Mouse (Mus musculus) midbrain, embryonic 11.5 days (tissue): Measurements from ENCODE around the gene Dab1. TPM values are rescaled to one million over a fixed set of nuclear protein-coding genes. Genes with fewer than 3 reads are reported as not detected.

Source experiments
- ATAC-seq: fragments of 200-750 bp; cut with Nextera tagmentation; 2 replicates; pipeline ENCODE4 v1.8.0; 2017; ENCODE audit warnings: moderate TSS enrichment, moderate library complexity; ENCODE audit not compliant: low FRiP score
- DNase-seq: peaks from one replicate; pipeline ENCODE4 v3.0.0; 2015; ENCODE audit warnings: low spot score; ENCODE audit errors: missing footprints
- H3K27ac ChIP-seq: fragments of 300-500 bp; sonication (generic); 2 replicates; pipeline ENCODE4 v1.5.1; 2014; ENCODE audit warnings: low read depth, low read length
- H3K27me3 ChIP-seq: fragments of 300-500 bp; sonication (generic); 2 replicates; pipeline ENCODE4 v1.6.1; 2014; ENCODE audit warnings: mild to moderate bottlenecking, low read length, moderate library complexity, mixed read lengths; ENCODE audit not compliant: control insufficient read depth, insufficient read depth
- H3K36me3 ChIP-seq: fragments of 300-500 bp; sonication (generic); 2 replicates; pipeline ENCODE4 v1.6.1; 2014; ENCODE audit warnings: mild to moderate bottlenecking, low read length, moderate library complexity, mixed read lengths; ENCODE audit not compliant: control insufficient read depth, insufficient read depth
- H3K4me1 ChIP-seq: fragments of 300-500 bp; sonication (generic); 2 replicates; pipeline ENCODE4 v1.6.1; 2014; ENCODE audit warnings: low read length; ENCODE audit not compliant: control insufficient read depth, insufficient read depth
- H3K4me2 ChIP-seq: fragments of 300-500 bp; sonication (generic); 2 replicates; pipeline ENCODE4 v1.6.1; 2014; ENCODE audit warnings: mild to moderate bottlenecking, moderate library complexity
- H3K4me3 ChIP-seq: fragments of 300-500 bp; sonication (generic); 2 replicates; pipeline ENCODE4 v1.5.1; 2014; ENCODE audit warnings: low read depth, low read length
- H3K9ac ChIP-seq: fragments of 300-500 bp; sonication (generic); 2 replicates; pipeline ENCODE4 v1.6.1; 2014; ENCODE audit warnings: low read length
- H3K9me3 ChIP-seq: fragments of 300-500 bp; sonication (generic); 2 replicates; pipeline ENCODE4 v1.6.1; 2016; ENCODE audit warnings: low read length; ENCODE audit not compliant: control insufficient read depth
- WGBS: fragments of 180-500 bp; shearing (Covaris S2); extraction: QIAGEN DNeasy Blood & Tissue Kit; methylation state at CpG from one replicate; pipeline ENCODE4 v1.1.7; 2014; 5-methylcytosine and 5-hydroxymethylcytosine counted together
- polyA plus RNA-seq: library from polyadenylated mRNA; unstranded; fragments of >200 nt; fragmentation: Nextera tagmentation; extraction: Ambion mirVana; gene quantifications from 2 replicates; pipeline ENCODE4 v1.2.1, GENCODE M21; 2014

Dab1 gene
- polyA plus RNA-seq, 1 experiment from 2014 or later, result 43.2 TPM

DNA sequence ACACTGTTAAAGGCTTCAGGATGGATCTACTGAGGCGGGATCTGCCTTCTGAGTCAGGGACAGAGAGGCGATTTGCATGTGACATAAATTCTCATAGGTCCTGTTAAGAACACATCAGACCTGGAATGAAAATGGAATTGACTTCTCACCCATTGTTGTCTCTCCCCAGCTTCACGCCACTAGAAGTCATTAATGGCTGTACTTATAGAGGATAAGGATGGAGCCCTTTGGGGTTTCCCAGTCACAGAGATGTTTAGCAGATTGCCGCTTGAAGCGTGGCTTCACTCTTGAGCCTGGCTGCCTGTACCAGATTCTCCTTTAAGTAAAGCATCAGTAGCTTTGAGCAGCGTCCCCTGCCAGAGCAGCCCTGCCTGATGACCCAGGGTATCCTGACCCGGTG lies 954.3 kb downstream of the Dab1 start:
- H3K27ac ChIP-seq, result no peak overlapping the region
- no peak for ATAC-seq
- WGBS, result 61% methylated on average over 7 of the region's 7 CpGs

DNA sequence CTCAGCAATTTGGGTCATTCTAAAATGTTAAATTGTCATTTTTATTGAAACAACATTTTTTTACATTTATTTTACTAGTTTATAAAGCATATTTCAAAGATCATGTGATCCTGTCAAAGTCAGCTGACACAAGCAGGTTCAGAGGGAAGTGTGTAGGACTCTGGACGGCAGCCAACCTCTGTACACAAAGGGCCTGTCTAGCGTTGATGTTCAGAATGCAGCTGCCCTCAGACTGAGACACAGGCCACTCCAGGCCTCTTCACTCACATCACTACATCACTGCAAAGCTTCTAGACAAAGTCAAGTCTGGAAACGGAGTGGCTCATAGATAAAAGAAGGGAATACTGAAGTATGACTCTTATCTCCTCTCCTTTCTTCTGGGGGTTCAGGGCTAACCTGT lies 959.2 kb downstream of the Dab1 start:
- Histone ChIP-seq H3K4me2 (no peak overlapping the region), H3K9ac (no peak overlapping the region), H3K4me1 (peaks cover 6% of the 10 kb centered on the region; the same call in 1 of the 2 replicates), H3K4me3 (no peak overlapping the region), H3K27ac (no peak overlapping the region), H3K36me3 (no peaks in the 10 kb centered on the region), H3K9me3 (no peaks in the 10 kb centered on the region), H3K27me3 (no peaks in the 10 kb centered on the region)
- WGBS, result 64% methylated on average over 3 of the region's 3 CpGs
- no peak for ATAC-seq
- DNase-seq, result no peak

More for the DNA sequence above, 954.3 kb downstream of the Dab1 start:
- H3K4me2 ChIP-seq, result no peak overlapping the region
- H3K4me1 ChIP-seq, result no peaks in the 10 kb centered on the region
- no peaks in the 10 kb centered on the region for H3K9me3 ChIP-seq
- no peaks in the 10 kb centered on the region for H3K27me3 ChIP-seq
- no peak overlapping the region for H3K4me3 ChIP-seq
- no peak for DNase-seq
- H3K36me3 ChIP-seq, result no peaks in the 10 kb centered on the region
- no peak overlapping the region for H3K9ac ChIP-seq

DNA sequence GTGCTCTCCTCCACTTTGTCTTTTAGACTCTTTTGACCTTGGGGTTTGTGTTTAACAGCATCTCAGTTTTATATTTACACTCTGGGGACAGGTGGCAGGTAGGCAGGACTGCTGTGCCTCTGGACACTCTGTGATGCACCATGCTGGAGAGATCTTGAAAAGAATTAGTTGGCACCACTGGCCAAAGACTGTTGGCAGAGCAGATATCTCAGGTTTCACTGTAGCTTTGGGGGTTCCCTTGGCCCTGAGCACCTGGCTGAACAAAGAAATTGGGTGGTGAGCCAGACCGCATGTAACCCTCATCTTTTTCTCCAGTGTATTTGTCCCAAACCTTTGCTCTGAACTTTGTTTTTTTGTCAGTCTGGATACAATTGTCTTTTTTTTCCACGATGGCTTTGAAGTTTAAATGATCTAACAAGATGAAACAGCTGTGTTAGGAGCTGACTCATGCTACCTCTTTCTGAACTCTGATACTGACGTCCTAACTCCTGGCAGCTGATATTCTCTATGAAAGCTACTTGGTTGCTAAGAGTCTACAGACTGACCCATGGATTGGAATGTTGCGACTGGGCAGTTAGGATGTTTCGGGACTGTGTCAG lies 960.9 kb downstream of the Dab1 start:
- Histone ChIP-seq H3K4me2 (no peak overlapping the region), H3K9me3 (no peaks in the 10 kb centered on the region), H3K36me3 (no peaks in the 10 kb centered on the region), H3K9ac (no peak overlapping the region), H3K27me3 (no peaks in the 10 kb centered on the region), H3K4me3 (no peak overlapping the region), H3K27ac (no peak overlapping the region), H3K4me1 (peaks cover 6% of the 10 kb centered on the region; the same call in 1 of the 2 replicates)
- no peak for DNase-seq
- ATAC-seq, result no peak
- 74% methylated on average over 5 of the region's 5 CpGs for WGBS

DNA sequence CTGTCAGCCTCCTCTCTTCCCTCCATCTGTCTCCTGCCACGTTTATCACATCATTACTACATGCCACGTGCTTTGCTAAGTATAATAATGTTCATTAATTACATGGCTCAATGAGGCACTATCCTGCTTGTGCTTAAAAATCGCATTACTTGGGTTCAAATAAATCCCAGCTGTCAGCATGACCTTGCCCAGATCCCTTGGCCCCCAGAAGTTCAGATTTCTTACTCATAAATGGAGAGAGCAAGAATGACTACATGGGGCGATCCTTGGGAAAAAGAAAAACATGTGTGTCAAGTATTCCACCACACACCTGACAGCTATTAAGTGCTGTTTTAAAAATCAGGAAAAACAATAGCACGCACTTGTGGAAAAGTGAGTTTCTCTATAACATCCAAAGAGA lies 963.6 kb downstream of the Dab1 start:
- Histone ChIP-seq H3K4me3 (no peak overlapping the region), H3K4me2 (no peak overlapping the region), H3K36me3 (no peaks in the 10 kb centered on the region), H3K27ac (no peak overlapping the region), H3K4me1 (peaks cover 6% of the 10 kb centered on the region; the same call in 1 of the 2 replicates), H3K9me3 (no peaks in the 10 kb centered on the region), H3K27me3 (no peaks in the 10 kb centered on the region), H3K9ac (no peak overlapping the region)
- ATAC-seq (no peak), DNase-seq (no peak)
- WGBS, result 61% methylated on average over 5 of the region's 5 CpGs

DNA sequence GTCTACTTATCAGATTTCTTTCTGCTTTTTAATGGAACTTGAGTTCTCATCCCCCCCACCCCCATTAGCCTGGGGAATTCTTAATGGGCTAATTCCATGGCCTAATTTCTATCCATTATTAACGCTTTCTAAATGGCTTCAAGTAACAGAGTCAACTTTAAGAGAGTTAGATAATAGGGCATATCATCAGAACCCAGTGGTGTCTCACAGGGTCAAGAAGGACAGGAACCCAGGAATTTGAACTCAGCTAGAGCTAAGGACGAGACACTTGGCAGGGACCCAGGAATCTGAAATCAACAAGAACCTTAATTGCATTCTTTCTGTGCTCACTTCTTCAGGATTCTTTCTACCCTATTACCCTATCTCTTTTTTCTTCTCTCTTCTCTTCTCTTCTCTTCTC lies 968.7 kb downstream of the Dab1 start:
- H3K36me3 ChIP-seq, result no peaks in the 10 kb centered on the region
- peaks cover 3% of the 10 kb centered on the region; the same call in 1 of the 2 replicates for H3K4me1 ChIP-seq
- no peak overlapping the region for H3K4me3 ChIP-seq
- H3K4me2 ChIP-seq, result no peak overlapping the region
- no peak overlapping the region for H3K27ac ChIP-seq
- ATAC-seq, result no peak
- H3K9me3 ChIP-seq, result no peaks in the 10 kb centered on the region
- WGBS, result 81% methylated on average over 2 of the region's 2 CpGs
- H3K27me3 ChIP-seq, result no peaks in the 10 kb centered on the region
- H3K9ac ChIP-seq, result no peak overlapping the region
- no peak for DNase-seq

DNA sequence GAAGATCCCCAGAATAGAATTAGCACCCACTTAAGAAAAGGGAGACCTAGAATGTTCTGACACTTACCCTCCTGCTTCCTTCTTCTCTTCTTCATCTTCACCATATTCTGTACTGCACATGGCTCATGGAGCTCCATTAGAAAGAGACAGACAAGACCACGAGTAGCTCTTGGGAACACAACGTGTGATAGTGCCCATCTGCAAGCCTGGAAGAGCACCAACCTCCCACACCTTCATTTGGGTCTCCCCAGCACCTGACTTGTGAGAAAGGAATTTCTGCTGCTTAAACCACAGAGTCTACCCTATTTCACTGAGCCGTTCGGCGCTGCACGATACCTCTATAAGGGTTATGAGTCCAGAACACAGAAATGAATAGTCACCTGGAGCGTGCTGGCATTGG lies 977.8 kb downstream of the Dab1 start:
- 92% methylated on average over 7 of the region's 7 CpGs for WGBS

DNA sequence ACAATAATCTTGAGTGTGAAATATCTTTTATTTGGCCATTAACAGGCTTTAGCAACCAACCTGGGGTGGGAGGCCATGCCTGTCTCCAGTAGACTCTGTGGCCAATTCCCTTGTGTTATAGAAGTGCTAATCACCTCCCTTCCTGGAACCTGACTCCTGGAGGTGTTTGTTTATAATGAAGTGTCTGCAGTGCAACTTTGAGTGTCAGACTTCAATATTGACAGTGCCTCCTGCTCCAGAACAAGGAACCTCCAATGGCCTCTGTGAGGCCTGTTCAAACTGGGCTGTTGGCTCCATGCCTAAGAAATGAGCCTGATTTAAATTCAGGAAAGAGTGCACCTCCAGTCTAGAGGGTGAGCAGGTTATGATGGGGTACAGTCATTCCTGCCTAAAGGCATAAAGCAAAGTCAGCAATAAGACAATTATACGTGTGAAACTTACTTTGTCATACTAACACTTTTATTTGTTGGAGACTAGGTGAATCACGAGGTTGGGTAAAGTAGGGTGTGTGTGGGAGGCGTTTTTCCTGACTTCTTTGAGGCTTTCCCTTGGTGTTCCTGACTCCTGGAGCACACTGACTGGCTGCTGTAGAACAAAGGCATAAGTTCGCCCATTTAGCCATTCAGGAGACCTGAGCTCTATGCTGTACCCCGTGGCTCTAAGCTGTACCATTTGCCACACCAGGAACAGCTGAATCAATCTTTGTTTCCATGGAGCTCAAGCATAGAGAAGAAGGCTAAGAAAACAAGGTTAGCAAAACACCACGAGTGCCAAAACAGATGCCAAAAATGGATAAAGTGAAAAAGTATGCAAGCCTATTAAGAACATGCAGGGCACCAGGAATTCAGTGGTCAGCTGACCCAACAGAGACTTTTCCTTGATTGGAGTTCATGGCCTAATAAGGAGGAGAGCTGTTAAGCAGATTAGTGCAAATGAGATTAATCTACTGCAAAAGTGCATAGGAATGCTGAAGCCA lies 978.6 kb downstream of the Dab1 start:
- H3K4me3 ChIP-seq, result no peak overlapping the region
- no peaks in the 10 kb centered on the region for H3K4me1 ChIP-seq
- DNase-seq (no peak), ATAC-seq (no peak)
- H3K36me3 ChIP-seq, result no peaks in the 10 kb centered on the region
- H3K4me2 ChIP-seq, result no peak overlapping the region
- 62% methylated on average over 6 of the region's 6 CpGs for WGBS
- H3K9ac ChIP-seq, result no peak overlapping the region
- H3K27ac ChIP-seq, result no peak overlapping the region
- no peaks in the 10 kb centered on the region for H3K9me3 ChIP-seq
- H3K27me3 ChIP-seq, result no peaks in the 10 kb centered on the region

More for the DNA sequence above, 977.8 kb downstream of the Dab1 start:
- H3K9ac ChIP-seq, result no peak overlapping the region
- no peak overlapping the region for H3K4me3 ChIP-seq
- DNase-seq (no peak), ATAC-seq (no peak)
- H3K27ac ChIP-seq, result no peak overlapping the region
- no peaks in the 10 kb centered on the region for H3K9me3 ChIP-seq
- H3K36me3 ChIP-seq, result no peaks in the 10 kb centered on the region
- H3K4me2 ChIP-seq, result no peak overlapping the region
- no peaks in the 10 kb centered on the region for H3K27me3 ChIP-seq
- no peaks in the 10 kb centered on the region for H3K4me1 ChIP-seq

DNA sequence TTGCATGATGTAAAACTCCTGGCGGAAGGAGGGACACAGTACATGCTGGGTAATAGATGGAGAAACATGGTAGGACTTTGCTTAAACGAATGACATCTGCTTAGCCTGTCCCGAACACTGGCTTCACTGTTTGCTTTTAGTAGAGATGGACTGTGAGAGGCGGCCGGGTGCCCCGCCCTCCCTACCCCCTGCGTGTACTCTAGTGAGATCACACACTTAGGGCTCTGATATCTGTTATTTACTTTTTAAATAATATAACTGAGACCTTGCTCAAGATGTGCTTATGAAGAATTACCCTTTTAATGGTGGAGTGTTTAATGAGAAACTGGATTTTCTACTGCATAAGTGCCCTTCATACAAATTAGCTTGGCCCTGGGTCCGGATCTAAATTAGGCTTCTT lies 983.6 kb downstream of the Dab1 start:
- H3K4me2 ChIP-seq, result no peak overlapping the region
- no peak overlapping the region for H3K27ac ChIP-seq
- H3K4me3 ChIP-seq, result no peak overlapping the region
- H3K9me3 ChIP-seq, result no peaks in the 10 kb centered on the region
- peaks cover 7% of the 10 kb centered on the region; the same call in 1 of the 2 replicates for H3K4me1 ChIP-seq
- WGBS, result 90% methylated on average over 8 of the region's 8 CpGs
- H3K27me3 ChIP-seq, result no peaks in the 10 kb centered on the region
- no peaks in the 10 kb centered on the region for H3K36me3 ChIP-seq
- no peak for DNase-seq
- no peak overlapping the region for H3K9ac ChIP-seq
- ATAC-seq, result no peak

DNA sequence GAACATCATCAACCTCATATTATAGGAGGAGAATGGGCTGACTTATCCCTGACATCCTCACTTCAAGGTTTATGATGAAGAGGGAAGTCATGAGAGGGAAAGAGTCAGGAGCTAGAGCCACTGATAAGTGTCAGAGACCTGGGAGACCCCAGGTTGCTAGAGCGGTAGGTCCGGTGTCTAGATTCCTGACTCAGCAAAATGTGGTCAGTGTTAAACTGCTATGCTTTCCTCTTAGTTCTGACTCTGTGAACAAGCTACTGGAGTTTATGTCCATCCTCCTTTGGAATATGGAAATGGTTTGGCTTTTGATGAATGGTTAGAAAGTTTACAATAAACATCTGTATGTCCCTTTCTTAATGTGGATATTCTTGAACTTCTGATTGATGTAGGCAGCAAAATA lies 985.1 kb downstream of the Dab1 start:
- H3K4me1 ChIP-seq, result peaks cover 7% of the 10 kb centered on the region; the same call in 1 of the 2 replicates
- no peak overlapping the region for H3K4me2 ChIP-seq
- H3K27me3 ChIP-seq, result no peaks in the 10 kb centered on the region
- no peaks in the 10 kb centered on the region for H3K9me3 ChIP-seq
- H3K9ac ChIP-seq, result no peak overlapping the region
- no peak overlapping the region for H3K27ac ChIP-seq
- no peaks in the 10 kb centered on the region for H3K36me3 ChIP-seq
- 96% methylated on average over 2 of the region's 2 CpGs for WGBS
- DNase-seq, result no peak
- no peak for ATAC-seq
- H3K4me3 ChIP-seq, result no peak overlapping the region
